Comparison of ENCODE assay signal across 8 mouse cellular contexts in genomic region chr2:125249339-125249738, GRCm38 (mm10). TPM values are rescaled to one million over a fixed set of nuclear protein-coding genes. Genes with fewer than 3 reads are reported as not detected.
DNase-seq lines count a peak whose midpoint lies in the region; ATAC-seq and TF ChIP-seq lines count a peak whose summit lies in the region.

No protein-coding gene starts in this region.

- no peak overlapping the region for H3K27ac ChIP-seq in forebrain, embryonic 11.5 days (ENCODE audit: low read depth, low read length)
- H3K27ac ChIP-seq in forebrain, postnatal 0 days (ENCODE audit: low read depth, low read length) = no peak overlapping the region
- H3K27ac ChIP-seq in lung, embryonic 15.5 days = no peak overlapping the region
- H3K27ac ChIP-seq in forebrain, embryonic 14.5 days (ENCODE audit: low read depth, low read length) = no peak overlapping the region
- H3K27ac ChIP-seq in liver, postnatal 0 days (ENCODE audit: low read depth) = 0 out of 2 replicates have a peak overlapping the region, but pooled peaks have one; percentile 16

- WGBS in forebrain, embryonic 11.5 days = 85% methylated on average over 4 of the region's 4 CpGs
- WGBS in forebrain, postnatal 0 days = 70% methylated on average over 4 of the region's 4 CpGs
- WGBS in lung, embryonic 15.5 days = 61% methylated on average over 4 of the region's 4 CpGs
- WGBS in forebrain, embryonic 14.5 days = 75% methylated on average over 4 of the region's 4 CpGs
- WGBS in liver, postnatal 0 days (ENCODE audit: insufficient replicate concordance) = 63% methylated on average over 4 of the region's 4 CpGs

- H3K27me3 ChIP-seq in forebrain, embryonic 11.5 days (ENCODE audit: control insufficient read depth, insufficient read depth, low read length) = no peaks in the 10 kb centered on the region
- no peaks in the 10 kb centered on the region for H3K27me3 ChIP-seq in forebrain, postnatal 0 days (ENCODE audit: insufficient read depth, low read length)
- H3K27me3 ChIP-seq in lung, embryonic 15.5 days = no peaks in the 10 kb centered on the region
- no peaks in the 10 kb centered on the region for H3K27me3 ChIP-seq in forebrain, embryonic 14.5 days (replicated peaks; ENCODE audit: control insufficient read depth, insufficient read depth, low read length)
- no peaks in the 10 kb centered on the region for H3K27me3 ChIP-seq in liver, postnatal 0 days (ENCODE audit: insufficient read depth, low read length)

- TF ChIP-seq EP300 in liver, postnatal 0 days (IDR thresholded peaks at IDR 0.05; ENCODE audit: low read depth) = no peak

- no peak for TF ChIP-seq CTCF in forebrain, postnatal 0 days (IDR thresholded peaks at IDR 0.05; ENCODE audit: low read depth)
- TF ChIP-seq CTCF in liver, postnatal 0 days (IDR thresholded peaks at IDR 0.05; ENCODE audit: low read depth) = no peak

- H3K4me2 ChIP-seq in forebrain, embryonic 11.5 days (ENCODE audit: low read depth, low read length, severe bottlenecking) = peak overlapping the region; percentile 61
- no peak overlapping the region for H3K4me2 ChIP-seq in forebrain, postnatal 0 days (ENCODE audit: low read depth)
- peak overlapping the region; percentile 74 for H3K4me2 ChIP-seq in lung, embryonic 15.5 days
- peak overlapping the region; percentile 76 for H3K4me2 ChIP-seq in forebrain, embryonic 14.5 days (ENCODE audit: low read length)
- H3K4me2 ChIP-seq in liver, postnatal 0 days (ENCODE audit: low read depth, low read length) = peak overlapping the region; percentile 86

- no peak overlapping the region; the same call in 1 of the 2 replicates for H3K9ac ChIP-seq in forebrain, embryonic 11.5 days (ENCODE audit: low read length)
- H3K9ac ChIP-seq in forebrain, postnatal 0 days = no peak overlapping the region
- H3K9ac ChIP-seq in lung, embryonic 15.5 days = 0 out of 2 replicates have a peak overlapping the region, but pooled peaks have one; percentile 86
- no peak overlapping the region for H3K9ac ChIP-seq in forebrain, embryonic 14.5 days (ENCODE audit: low read length)
- H3K9ac ChIP-seq in liver, postnatal 0 days (replicated peaks) = peak overlapping the region; percentile 78; the same call in 1 of the 2 replicates

- H3K4me3 ChIP-seq in forebrain, embryonic 11.5 days (ENCODE audit: low read depth, low read length) = no peak overlapping the region
- H3K4me3 ChIP-seq in forebrain, postnatal 0 days (ENCODE audit: low read depth, low read length) = no peak overlapping the region
- peak overlapping the region; percentile 85 for H3K4me3 ChIP-seq in lung, embryonic 15.5 days
- no peak overlapping the region; the same call in 1 of the 2 replicates for H3K4me3 ChIP-seq in forebrain, embryonic 14.5 days (ENCODE audit: low read depth, low read length)
- H3K4me3 ChIP-seq in liver, postnatal 0 days (ENCODE audit: low read depth, low read length) = peak overlapping the region; percentile 81

- no peaks in the 10 kb centered on the region for H3K4me1 ChIP-seq in forebrain, embryonic 11.5 days (replicated peaks; ENCODE audit: control insufficient read depth, insufficient read depth, low read length)
- 0 out of 2 replicates have a peak, but pooled peaks cover 3% of the 10 kb centered on the region for H3K4me1 ChIP-seq in forebrain, postnatal 0 days (ENCODE audit: insufficient read depth)
- H3K4me1 ChIP-seq in lung, embryonic 15.5 days = peaks cover 37% of the 10 kb centered on the region
- H3K4me1 ChIP-seq in forebrain, embryonic 14.5 days (ENCODE audit: control insufficient read depth, insufficient read depth, low read length) = peaks cover 10% of the 10 kb centered on the region
- H3K4me1 ChIP-seq in liver, postnatal 0 days (ENCODE audit: insufficient read depth) = peaks cover 18% of the 10 kb centered on the region

- DNase-seq in forebrain, embryonic 11.5 days (ENCODE audit: low spot score) = no peak
- DNase-seq in forebrain, postnatal 0 days = no peak
- no peak for DNase-seq in lung, postnatal 14 days
- no peak for DNase-seq in forebrain, embryonic 14.5 days (ENCODE audit: low spot score)
- no peak for DNase-seq in liver, postnatal 0 days
- DNase-seq in adrenal gland, adult 8-10 months = no peak
- DNase-seq in cerebellum, postnatal 25 days = no peak

- peaks cover 9% of the 10 kb centered on the region for H3K36me3 ChIP-seq in forebrain, embryonic 11.5 days (ENCODE audit: control insufficient read depth, insufficient read depth, low read length)
- no peaks in the 10 kb centered on the region for H3K36me3 ChIP-seq in forebrain, postnatal 0 days (ENCODE audit: insufficient read depth)
- peaks cover 41% of the 10 kb centered on the region for H3K36me3 ChIP-seq in lung, embryonic 15.5 days
- H3K36me3 ChIP-seq in forebrain, embryonic 14.5 days (ENCODE audit: control insufficient read depth, insufficient read depth, low read length) = peaks cover 21% of the 10 kb centered on the region
- H3K36me3 ChIP-seq in liver, postnatal 0 days (replicated peaks; ENCODE audit: insufficient read depth, low read length) = peaks cover 36% of the 10 kb centered on the region

- no peaks in the 10 kb centered on the region for H3K9me3 ChIP-seq in forebrain, embryonic 11.5 days (ENCODE audit: control insufficient read depth, low read length)
- H3K9me3 ChIP-seq in forebrain, postnatal 0 days (ENCODE audit: low read length) = no peaks in the 10 kb centered on the region
- H3K9me3 ChIP-seq in lung, embryonic 15.5 days = peaks cover 3% of the 10 kb centered on the region; the same call in 1 of the 2 replicates
- no peaks in the 10 kb centered on the region for H3K9me3 ChIP-seq in forebrain, embryonic 14.5 days (replicated peaks; ENCODE audit: control insufficient read depth, low read length)
- no peaks in the 10 kb centered on the region for H3K9me3 ChIP-seq in liver, postnatal 0 days (ENCODE audit: low read length)

- ATAC-seq in forebrain, embryonic 11.5 days (replicated peaks; ENCODE audit: low FRiP score) = no peak
- ATAC-seq in forebrain, postnatal 0 days = no peak
- ATAC-seq in lung, embryonic 15.5 days (ENCODE audit: borderline replicate concordance, extremely low read depth, low FRiP score, low TSS enrichment) = no peak
- ATAC-seq in forebrain, embryonic 14.5 days = no peak
- ATAC-seq in liver, postnatal 0 days = no peak

RNA-seq across cellular contexts. Expression of gene Dut, which starts 2.3 kb away (rescaled TPM):
- polyA plus RNA-seq in forebrain, embryonic 11.5 days (2014; fragmentation: Nextera tagmentation; extraction: Ambion mirVana) = 270 and 288 TPM in 2 replicates
- 48.6 and 50.3 TPM in 2 replicates for total RNA-seq in forebrain, postnatal 0 days (2014; rRNA removed)
- 89.8 and 96.3 TPM in 2 replicates for polyA plus RNA-seq in forebrain, postnatal 0 days (2015; fragmentation: Nextera tagmentation; extraction: Ambion mirVana)
- polyA plus RNA-seq in lung, embryonic 15.5 days (2015; fragmentation: Nextera tagmentation; extraction: Ambion mirVana) = 164 and 176 TPM in 2 replicates
- 127 and 151 TPM in 2 replicates for polyA plus RNA-seq in forebrain, embryonic 14.5 days (2014; fragmentation: Nextera tagmentation; extraction: Ambion mirVana)
- 60.2 and 66.0 TPM in 2 replicates for polyA plus RNA-seq in liver, postnatal 0 days (2015; fragmentation: Nextera tagmentation; extraction: Ambion mirVana)
- total RNA-seq in adrenal gland, adult 8-10 months (2022) = 10 to 100 TPM; 20.1 to 27.2 (median 24.6) TPM

Comparison
In these comparisons a context has a peak if more than half of its experiments do, and no peak if none do; other contexts are left out.
1. H3K4me3 ChIP-seq: peak in lung, embryonic 15.5 days (single experiment) and liver, postnatal 0 days (single experiment); none in forebrain, embryonic 11.5 days (single experiment), forebrain, postnatal 0 days (single experiment) and forebrain, embryonic 14.5 days (single experiment).
2. H3K9ac ChIP-seq: peak in lung, embryonic 15.5 days (single experiment) and liver, postnatal 0 days (single experiment); none in forebrain, embryonic 11.5 days (single experiment), forebrain, postnatal 0 days (single experiment) and forebrain, embryonic 14.5 days (single experiment).